Mouse (Mus musculus) heart, embryonic 12.5 days (tissue): ENCODE measurements around the gene Fuom. TPM values are rescaled to one million over a fixed set of nuclear protein-coding genes. Genes with fewer than 3 reads are reported as not detected.
A peak's percentile ranks its signal among the peaks of the same experiment; 100 is the strongest.

ENCODE experiments used
- ATAC-seq: fragments of 200-750 bp; cut with Nextera tagmentation; 2 replicates; pipeline ENCODE4 v1.8.0; 2017; ENCODE audit warnings: moderate TSS enrichment, moderate library complexity; ENCODE audit not compliant: insufficient number of reproducible peaks, low FRiP score
- H3K27ac ChIP-seq: fragments of 300-500 bp; sonication (generic); 2 replicates; pipeline ENCODE4 v1.5.1; 2016; ENCODE audit warnings: mild to moderate bottlenecking, moderate library complexity; ENCODE audit not compliant: poor library complexity, severe bottlenecking
- H3K27me3 ChIP-seq: fragments of 300-500 bp; sonication (generic); replicated peaks from 2 replicates; pipeline ENCODE4 v1.6.1; 2016; ENCODE audit warnings: mild to moderate bottlenecking, moderate library complexity
- H3K36me3 ChIP-seq: fragments of 300-500 bp; sonication (generic); 2 replicates; pipeline ENCODE4 v1.6.1; 2016; ENCODE audit warnings: mild to moderate bottlenecking, moderate library complexity
- H3K4me1 ChIP-seq: fragments of 300-500 bp; sonication (generic); replicated peaks from 2 replicates; pipeline ENCODE4 v1.6.1; 2016; ENCODE audit warnings: mild to moderate bottlenecking
- H3K4me2 ChIP-seq: fragments of 300-500 bp; sonication (generic); 2 replicates; pipeline ENCODE4 v1.6.1; 2016; ENCODE audit warnings: mild to moderate bottlenecking, moderate library complexity
- H3K4me3 ChIP-seq: fragments of 300-500 bp; sonication (generic); 2 replicates; pipeline ENCODE4 v1.5.1; 2016; ENCODE audit warnings: mild to moderate bottlenecking
- H3K9ac ChIP-seq: fragments of 300-500 bp; sonication (generic); 2 replicates; pipeline ENCODE4 v1.6.1; 2016; ENCODE audit warnings: mild to moderate bottlenecking, moderate library complexity
- H3K9me3 ChIP-seq: fragments of 300-500 bp; sonication (generic); replicated peaks from 2 replicates; pipeline ENCODE4 v1.6.1; 2016; ENCODE audit warnings: mild to moderate bottlenecking, moderate library complexity
- WGBS: fragments of 180-500 bp; shearing (Covaris S2); methylation state at CpG from one replicate; pipeline ENCODE4 v1.1.7; 2016; 5-methylcytosine and 5-hydroxymethylcytosine counted together
- polyA plus RNA-seq: library from polyadenylated mRNA; unstranded; fragments of >200 nt; fragmentation: Nextera tagmentation; extraction: Ambion mirVana; gene quantifications from 2 replicates; pipeline ENCODE4 v1.2.1, GENCODE M21; 2016

Gene Fuom
- polyA plus RNA-seq, 1 experiment from 2014 or later = 83.0 TPM

DNA sequence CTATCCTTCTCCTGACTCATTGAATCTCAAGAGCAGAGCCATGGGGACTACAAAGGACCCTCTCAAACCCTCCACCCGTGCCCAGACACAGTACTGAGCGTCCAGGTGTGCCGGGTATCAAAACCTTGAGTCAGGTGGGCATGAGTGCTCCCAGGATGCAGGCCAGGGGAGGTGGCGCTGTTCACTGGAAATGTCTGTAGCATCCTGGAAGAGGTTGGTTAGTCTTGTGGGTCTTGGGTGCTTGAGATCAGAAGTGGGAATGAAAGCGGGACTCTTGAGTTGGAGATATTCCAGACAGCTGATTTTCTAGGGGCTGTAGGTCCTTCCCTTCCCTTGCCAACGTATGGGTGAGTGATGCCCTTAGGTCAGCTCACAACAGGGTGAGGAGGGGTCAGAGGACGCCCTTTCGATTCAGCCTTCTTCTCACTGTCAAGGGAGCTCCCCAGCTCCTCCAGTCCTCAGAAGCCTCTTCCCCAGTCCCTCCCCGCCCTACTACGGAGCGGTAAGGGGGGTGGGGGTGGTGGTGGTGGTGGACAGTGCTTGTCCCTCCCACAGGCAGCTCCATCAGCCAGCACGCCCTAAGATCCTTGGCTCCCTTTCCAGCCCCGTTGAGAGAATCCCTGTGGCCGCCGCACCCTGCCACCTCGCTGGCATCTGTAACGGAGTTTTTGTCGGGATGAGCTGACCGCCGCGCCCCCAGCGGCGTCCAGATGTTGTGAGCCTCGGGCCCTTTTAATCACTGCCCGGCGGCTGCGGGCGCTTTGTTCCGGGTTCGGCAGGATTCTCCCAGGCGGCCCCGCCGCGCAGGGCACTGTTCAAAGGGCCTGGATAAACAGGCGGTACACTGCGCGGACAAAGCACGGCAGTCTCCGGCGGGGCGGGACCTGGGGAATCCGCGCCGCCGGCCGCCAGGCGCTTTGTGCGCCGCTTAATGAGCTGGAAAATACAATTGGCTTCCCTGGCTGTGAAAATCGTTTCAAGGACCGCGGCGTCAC is 44.5 kb downstream of the Fuom start:
- Histone ChIP-seq H3K27ac (no peak overlapping the region), H3K4me2 (peak overlapping the region; percentile 77), H3K27me3 (peaks cover 98% of the 10 kb centered on the region), H3K9me3 (no peaks in the 10 kb centered on the region), H3K36me3 (no peaks in the 10 kb centered on the region), H3K4me1 (peaks cover 18% of the 10 kb centered on the region), H3K9ac (peak overlapping the region; percentile 59), H3K4me3 (peak overlapping the region; percentile 51)
- 2% methylated on average over 53 of the region's 53 CpGs for WGBS
- peak; percentile 34; the same call in 1 of the 2 replicates for ATAC-seq

DNA sequence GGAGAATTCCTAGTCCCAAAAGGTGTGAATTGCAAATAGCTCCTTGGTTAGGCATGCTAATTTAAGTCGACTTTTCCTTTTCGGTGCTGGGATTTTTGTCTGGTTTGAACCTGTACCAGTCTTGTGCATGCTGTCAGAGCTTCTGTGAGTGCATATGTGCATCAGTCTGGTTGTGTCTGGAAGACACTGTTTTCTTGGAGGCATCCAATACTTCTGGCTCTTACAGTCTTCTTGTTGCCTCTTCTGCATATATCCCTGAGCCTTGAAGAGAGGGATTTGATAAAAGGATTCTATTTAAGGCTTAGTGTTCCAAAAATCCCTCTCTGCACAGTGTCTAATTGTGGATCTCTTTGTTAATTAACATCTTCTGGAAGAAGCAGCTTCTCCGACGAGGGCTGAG is 48.1 kb downstream of the Fuom start:
- Histone ChIP-seq H3K9ac (no peak overlapping the region), H3K27ac (no peak overlapping the region), H3K9me3 (no peaks in the 10 kb centered on the region), H3K4me3 (no peak overlapping the region), H3K4me1 (peaks cover 14% of the 10 kb centered on the region), H3K27me3 (peaks cover 98% of the 10 kb centered on the region), H3K4me2 (no peak overlapping the region), H3K36me3 (no peaks in the 10 kb centered on the region)
- WGBS = 69% methylated on average over 4 of the region's 4 CpGs
- ATAC-seq = no peak

GRCm38 (mm10) chr7:140049115-140049689 is 53.0 kb downstream of the Fuom start:
- Histone ChIP-seq H3K9me3 (no peaks in the 10 kb centered on the region), H3K4me3 (peak overlapping the region; percentile 41), H3K9ac (peak overlapping the region; percentile 2; the same call in 1 of the 2 replicates), H3K4me2 (peak overlapping the region; percentile 70), H3K4me1 (peaks cover 22% of the 10 kb centered on the region), H3K27ac (no peak overlapping the region), H3K27me3 (peaks cover 98% of the 10 kb centered on the region), H3K36me3 (no peaks in the 10 kb centered on the region)
- 2% methylated on average over 34 of the region's 34 CpGs for WGBS
- ATAC-seq = no peak

DNA sequence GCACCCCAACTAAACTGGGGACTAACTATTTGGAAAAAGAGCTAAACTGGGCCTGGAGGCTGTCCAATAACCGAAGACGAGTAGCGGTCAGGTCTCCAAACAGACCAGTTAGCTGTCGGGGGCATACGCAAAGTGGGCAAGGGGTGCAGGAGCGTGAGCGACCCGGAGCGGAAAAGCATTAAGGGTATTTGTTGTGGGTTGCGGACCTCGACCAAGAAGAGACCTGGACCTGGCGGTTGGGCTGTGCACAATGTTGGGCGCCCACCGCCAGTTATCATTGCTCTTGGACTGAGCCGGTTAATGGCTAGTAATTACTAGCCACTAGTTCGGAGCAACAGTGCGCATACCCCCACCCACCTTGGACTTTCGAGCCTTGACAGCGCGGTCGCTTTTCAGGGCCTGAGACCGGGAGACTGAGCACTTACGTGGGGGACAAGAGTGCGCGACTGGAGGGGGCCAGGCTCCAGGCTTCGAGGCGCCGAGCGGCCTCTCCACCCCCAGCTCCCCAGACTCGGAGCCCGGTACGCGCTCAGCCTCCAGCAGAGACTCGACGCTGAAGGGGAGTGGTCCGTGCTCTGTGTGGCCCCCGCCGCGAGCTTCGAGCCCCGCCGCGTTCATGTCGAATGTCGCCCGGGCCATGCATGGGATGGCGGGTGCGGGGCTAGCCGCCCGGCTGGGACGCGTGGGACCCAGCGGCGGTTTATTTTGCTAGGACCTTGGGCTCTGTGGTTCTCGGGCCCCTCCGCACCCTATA is 53.7 kb downstream of the Fuom start, which contains the start of gene Msx3:
Msx3 (minus strand) TSS at position 729 of the 754 bp plus-strand sequence.
- Histone ChIP-seq H3K4me3 (peak within 1 kb of the TSS; percentile 41), H3K36me3 (no peaks in the 10 kb centered on the region), H3K9ac (peak within 1 kb of the TSS; percentile 21), H3K27ac (no peak within 1 kb of the TSS), H3K4me2 (peak within 1 kb of the TSS; percentile 70), H3K27me3 (peaks cover 97% of the 10 kb centered on the region), H3K9me3 (no peaks in the 10 kb centered on the region), H3K4me1 (peaks cover 22% of the 10 kb centered on the region)
- 2% methylated on average over 56 of the region's 56 CpGs for WGBS
- ATAC-seq = no peak

DNA sequence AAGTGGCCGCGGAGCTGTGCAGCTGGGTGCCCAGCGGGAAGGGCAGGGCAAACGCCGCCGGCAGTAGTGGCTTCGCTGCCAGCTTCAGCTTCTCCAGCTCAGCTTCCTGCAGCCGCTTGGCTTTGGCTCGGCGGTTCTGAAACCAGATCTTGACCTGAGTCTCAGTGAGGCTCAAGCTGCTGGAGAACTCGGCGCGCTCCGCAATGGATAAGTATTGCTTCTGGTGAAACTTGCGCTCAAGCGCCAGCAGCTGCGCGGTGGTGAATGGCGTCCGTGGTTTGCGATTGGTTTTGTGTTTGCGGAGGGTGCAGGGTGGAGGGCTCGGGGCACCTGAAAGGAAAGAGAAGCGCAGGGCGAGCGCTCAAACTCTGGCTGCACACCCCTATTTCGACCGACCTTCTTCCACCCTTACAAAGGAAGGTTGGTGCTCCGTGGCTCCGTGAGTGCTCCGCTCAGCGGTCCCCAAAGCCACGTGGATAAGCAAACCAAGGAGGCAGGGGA is 54.4 kb downstream of the Fuom start:
- Histone ChIP-seq H3K4me1 (peaks cover 22% of the 10 kb centered on the region), H3K4me2 (peak overlapping the region; percentile 70), H3K27me3 (peaks cover 93% of the 10 kb centered on the region), H3K36me3 (no peaks in the 10 kb centered on the region), H3K27ac (no peak overlapping the region), H3K4me3 (peak overlapping the region; percentile 41), H3K9ac (peak overlapping the region; percentile 21; the same call in 1 of the 2 replicates), H3K9me3 (no peaks in the 10 kb centered on the region)
- 1% methylated on average over 33 of the region's 33 CpGs for WGBS
- ATAC-seq = no peak

Other genes starting within 250 kb of the Fuom start
- gene Kndc1, start 207.7 kb downstream of the Fuom start, polyA plus RNA-seq = 0.06 TPM in 1 of 2 replicates, not detected in the other
- not detected in 2 replicates for gene Utf1, start 158.7 kb downstream of the Fuom start, polyA plus RNA-seq
- gene 6430531B16Rik, start 123.7 kb downstream of the Fuom start, polyA plus RNA-seq = 0.27 and 0.33 TPM in 2 replicates
- 0.61 and 1.0 TPM in 2 replicates for gene Adam8, start 109.9 kb downstream of the Fuom start, polyA plus RNA-seq
- gene Zfp511, start 66.0 kb downstream of the Fuom start, polyA plus RNA-seq = 30.9 and 37.1 TPM in 2 replicates
- 41.4 and 41.7 TPM in 2 replicates for gene Tubgcp2, start 65.8 kb downstream of the Fuom start, polyA plus RNA-seq
- not detected in 2 replicates for gene Msx3, start 53.4 kb downstream of the Fuom start, polyA plus RNA-seq
- 0.36 and 0.59 TPM in 2 replicates for gene Caly, start 19.9 kb downstream of the Fuom start, polyA plus RNA-seq
- 0.44 TPM in 1 of 2 replicates, not detected in the other for gene Prap1, start 9.0 kb downstream of the Fuom start, polyA plus RNA-seq
- 14.5 and 16.3 TPM in 2 replicates for gene Paox, start 13.4 kb upstream of the Fuom start, polyA plus RNA-seq
- 174 and 176 TPM in 2 replicates for gene Echs1, start 14.0 kb upstream of the Fuom start, polyA plus RNA-seq
- gene Mtg1, start 35.1 kb upstream of the Fuom start, polyA plus RNA-seq = 28.3 and 28.9 TPM in 2 replicates
- gene Sprn, start 52.4 kb upstream of the Fuom start, polyA plus RNA-seq = 0.08 TPM in 1 of 2 replicates, not detected in the other
- not detected in 2 replicates for gene Olfr522, start 62.3 kb upstream of the Fuom start, polyA plus RNA-seq
- gene Olfr523, start 70.8 kb upstream of the Fuom start, polyA plus RNA-seq = not detected in 2 replicates
- gene Olfr524, start 103.5 kb upstream of the Fuom start, polyA plus RNA-seq = not detected in 2 replicates
- gene Cd163l1, start 115.8 kb upstream of the Fuom start, polyA plus RNA-seq = not detected in 2 replicates
- gene 5830411N06Rik, start 144.8 kb upstream of the Fuom start, polyA plus RNA-seq = not detected in 2 replicates
- gene Olfr525, start 218.4 kb upstream of the Fuom start, polyA plus RNA-seq = not detected in 2 replicates
- not detected in 2 replicates for gene Olfr527, start 231.6 kb upstream of the Fuom start, polyA plus RNA-seq